Mouse (Mus musculus) heart, postnatal 0 days (tissue): ENCODE data around the gene Olfr767. TPM values are rescaled to one million over a fixed set of nuclear protein-coding genes. Genes with fewer than 3 reads are reported as not detected.
"Not testable (repeated sequence)": the region's sequence is repeated elsewhere in the genome, so short reads cannot be mapped to it uniquely, and the experiment has no call there.

Source experiments
- ATAC-seq: fragments of 200-750 bp; cut with Nextera tagmentation; 2 replicates; pipeline ENCODE4 v1.8.0; 2017; ENCODE audit warnings: low read depth, moderate number of reproducible peaks, moderate library complexity; ENCODE audit not compliant: insufficient read depth
- DNase-seq: peaks from one replicate; pipeline ENCODE4 v3.0.0-alpha.2; 2016; ENCODE audit warnings: low spot score
- H3K27ac ChIP-seq: fragments of 300-500 bp; sonication (generic); 2 replicates; pipeline ENCODE4 v1.5.1; 2014; ENCODE audit warnings: low read depth, mild to moderate bottlenecking
- H3K27me3 ChIP-seq: fragments of 300-500 bp; sonication (generic); 2 replicates; pipeline ENCODE4 v1.6.1; 2014; ENCODE audit warnings: low read length, mixed read lengths; ENCODE audit not compliant: control insufficient read depth, insufficient read depth
- H3K36me3 ChIP-seq: fragments of 300-500 bp; sonication (generic); replicated peaks from 2 replicates; pipeline ENCODE4 v1.6.1; 2014; ENCODE audit warnings: low read length, mixed read lengths; ENCODE audit not compliant: control insufficient read depth, insufficient read depth
- H3K4me1 ChIP-seq: fragments of 300-500 bp; sonication (generic); 2 replicates; pipeline ENCODE4 v1.6.1; 2014; ENCODE audit warnings: antibody characterized with exemption; ENCODE audit not compliant: control insufficient read depth, insufficient read depth
- H3K4me2 ChIP-seq: fragments of 300-500 bp; sonication (generic); 2 replicates; pipeline ENCODE4 v1.6.1; 2014; ENCODE audit warnings: low read depth, mild to moderate bottlenecking, low read length, moderate library complexity
- H3K4me3 ChIP-seq: fragments of 300-500 bp; sonication (generic); 2 replicates; pipeline ENCODE4 v1.5.1; 2014; ENCODE audit warnings: low read depth, low read length
- H3K9ac ChIP-seq: fragments of 300-500 bp; sonication (generic); replicated peaks from 2 replicates; pipeline ENCODE4 v1.6.1; 2014; ENCODE audit warnings: low read depth, low read length, mixed read lengths
- H3K9me3 ChIP-seq: fragments of 300-500 bp; sonication (generic); replicated peaks from 2 replicates; pipeline ENCODE4 v1.6.1; 2016; ENCODE audit warnings: low read length; ENCODE audit not compliant: control insufficient read depth
- CTCF ChIP-seq: IDR thresholded peaks from 2 replicates; pipeline ENCODE4 v1.5.1; 2016; ENCODE audit warnings: antibody characterized with exemption, control low read depth, low read depth
- EP300 ChIP-seq: IDR thresholded peaks from 2 replicates; pipeline ENCODE4 v1.6.1; 2016; ENCODE audit warnings: antibody characterized with exemption, low read depth
- WGBS: fragments of 180-500 bp; shearing (Covaris S2); extraction: QIAGEN DNeasy Blood & Tissue Kit; methylation state at CpG from one replicate; pipeline ENCODE4 v1.1.7; 2014; 5-methylcytosine and 5-hydroxymethylcytosine counted together
- polyA plus RNA-seq: library from polyadenylated mRNA; unstranded; fragments of >200 nt; fragmentation: Nextera tagmentation; extraction: Ambion mirVana; gene quantifications from 2 replicates; pipeline ENCODE4 v1.2.1, GENCODE M21; 2015
- total RNA-seq: library from RNA; depleted of rRNA; stranded (reverse); fragments of >200 nt; gene quantifications from 2 replicates; pipeline ENCODE4 v1.2.3, GENCODE M21; 2014; ENCODE audit warnings: low replicate concordance; rRNA removed

Gene Olfr767
- total RNA-seq (not detected in 2 replicates), polyA plus RNA-seq (not detected in 2 replicates)

DNA sequence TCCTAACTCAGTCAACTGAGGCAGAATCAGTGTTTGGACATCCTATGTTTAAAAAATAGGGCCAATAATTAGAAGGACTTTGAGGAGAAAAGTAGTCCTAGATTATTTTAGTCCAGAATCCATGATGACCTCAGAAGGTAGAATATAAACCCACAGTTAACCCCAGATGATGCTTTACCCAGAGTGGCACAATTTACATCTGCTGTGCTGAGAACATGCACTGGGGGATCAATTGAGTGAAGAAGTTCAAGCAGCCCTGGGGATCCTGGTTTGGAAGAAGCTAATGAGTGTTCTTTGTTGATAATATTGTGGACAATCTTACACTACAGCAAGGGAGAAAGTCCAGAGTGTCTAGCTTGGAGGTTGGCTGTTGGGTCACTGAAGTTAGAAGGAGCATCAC, at the start of gene Olfr767:
Olfr767 (minus strand) TSS at position 101 of the 400 bp plus-strand sequence.
- not testable (repeated sequence) for H3K27ac ChIP-seq, H3K4me2 ChIP-seq, ATAC-seq, H3K4me1 ChIP-seq, H3K9ac ChIP-seq, H3K27me3 ChIP-seq, H3K4me3 ChIP-seq, DNase-seq, H3K36me3 ChIP-seq, H3K9me3 ChIP-seq

DNA sequence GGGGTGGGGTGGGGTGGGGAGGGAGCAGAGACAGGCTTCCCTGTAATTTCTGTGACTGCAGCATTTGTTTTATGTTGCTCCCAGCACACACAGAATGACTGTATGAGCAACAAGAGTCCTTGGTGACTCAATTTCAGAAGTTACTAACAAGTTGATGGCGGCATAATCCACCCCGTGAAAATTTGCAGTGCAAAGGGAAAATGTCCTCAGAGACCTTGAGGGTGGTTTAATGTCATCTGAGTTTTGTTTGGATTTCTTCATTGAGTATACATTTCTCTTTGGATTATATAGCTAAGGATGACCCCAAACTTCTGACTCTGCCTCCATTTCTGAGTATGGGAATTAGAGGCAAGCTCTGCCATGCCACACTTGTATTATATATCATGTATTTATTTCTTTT, 35.1 kb upstream of the Olfr767 start, which contains the start of gene Olfr769:
Olfr769 (minus strand) TSS at position 101 of the 400 bp plus-strand sequence.
- Histone ChIP-seq H3K36me3 (no peaks in the 10 kb centered on the region), H3K4me2 (no peak within 1 kb of the TSS), H3K4me1 (no peaks in the 10 kb centered on the region), H3K27ac (no peak within 1 kb of the TSS), H3K4me3 (no peak within 1 kb of the TSS), H3K27me3 (no peaks in the 10 kb centered on the region), H3K9me3 (peaks cover 5% of the 10 kb centered on the region; the same call in 1 of the 2 replicates), H3K9ac (no peak within 1 kb of the TSS)
- DNase-seq (no peak), ATAC-seq (no peak)
- TF ChIP-seq EP300 (no peak), CTCF (no peak)
- WGBS: 70% methylated on average over 2 of the region's 2 CpGs

DNA sequence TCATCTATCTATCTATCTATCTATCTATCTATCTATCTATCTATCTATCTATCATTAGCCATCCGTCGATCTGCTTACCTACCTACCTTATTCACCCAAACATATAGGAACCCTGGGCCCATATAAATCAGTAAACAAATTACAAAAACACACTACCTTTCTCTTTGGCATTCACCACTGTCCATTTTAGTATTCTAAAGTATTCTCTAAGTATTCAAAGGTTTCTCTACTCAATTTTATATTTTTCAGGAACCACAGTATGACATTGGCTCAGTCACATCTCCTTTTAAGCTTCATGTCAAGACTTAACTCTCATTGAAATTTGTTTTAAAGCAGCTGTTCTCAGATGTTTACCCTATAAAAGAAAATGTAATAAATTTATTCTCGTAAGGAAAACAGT, 32.4 kb upstream of the Olfr767 start:
- no peak for ATAC-seq
- no peak for TF ChIP-seq CTCF
- TF ChIP-seq EP300: no peak
- Histone ChIP-seq H3K9ac (no peak overlapping the region), H3K27me3 (no peaks in the 10 kb centered on the region), H3K36me3 (no peaks in the 10 kb centered on the region), H3K4me3 (no peak overlapping the region), H3K27ac (no peak overlapping the region), H3K9me3 (no peaks in the 10 kb centered on the region), H3K4me2 (no peak overlapping the region), H3K4me1 (no peaks in the 10 kb centered on the region)
- 93% methylated on average over 3 of the region's 3 CpGs for WGBS
- DNase-seq: no peak

DNA sequence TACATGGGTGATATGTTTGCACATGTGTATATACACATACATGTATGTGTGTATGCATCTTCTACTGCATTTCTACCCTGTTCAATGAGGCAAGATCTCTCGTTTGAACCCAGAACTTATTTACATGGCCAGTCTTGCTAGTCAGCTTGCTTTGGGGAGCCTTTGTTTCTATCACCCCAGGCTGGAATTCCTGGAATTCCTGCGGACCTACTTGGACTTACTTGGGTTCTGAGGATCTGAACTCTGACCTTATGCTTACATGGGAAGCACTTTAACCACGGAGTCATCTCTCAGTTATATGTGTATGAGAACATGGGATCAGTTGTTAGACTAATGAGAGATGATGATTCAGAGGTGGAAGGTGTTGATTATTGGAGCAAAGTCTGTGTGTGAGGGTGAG, 18.5 kb upstream of the Olfr767 start:
- Histone ChIP-seq H3K9me3 (no peaks in the 10 kb centered on the region), H3K27ac (no peak overlapping the region), H3K4me2 (no peak overlapping the region), H3K36me3 (no peaks in the 10 kb centered on the region), H3K27me3 (no peaks in the 10 kb centered on the region), H3K4me3 (no peak overlapping the region), H3K4me1 (no peaks in the 10 kb centered on the region), H3K9ac (no peak overlapping the region)
- ATAC-seq (no peak), DNase-seq (no peak)
- no peak for TF ChIP-seq CTCF
- no peak for TF ChIP-seq EP300
- 33% methylated on average over 3 of the region's 3 CpGs for WGBS

DNA sequence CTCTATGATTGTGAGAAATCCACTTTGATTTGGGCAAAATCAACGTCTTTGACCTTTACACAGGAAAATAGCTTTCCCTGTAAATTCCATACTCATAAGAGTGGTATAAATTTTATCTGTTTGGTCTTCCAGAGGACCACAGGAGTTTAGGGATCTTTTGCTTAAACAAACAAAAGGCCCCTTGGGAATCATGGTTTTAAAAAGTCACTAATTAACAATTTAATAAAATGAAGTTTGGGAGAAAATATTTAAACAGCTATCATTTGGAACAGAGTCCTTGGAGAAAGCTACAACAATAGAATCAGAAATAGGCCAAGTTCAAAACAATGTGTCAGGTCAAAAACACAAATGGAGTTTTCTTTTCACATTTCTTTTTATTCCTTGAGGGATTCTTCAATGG, 16.6 kb upstream of the Olfr767 start, which contains the start of gene Olfr768:
Olfr768 (minus strand) TSS at position 101 of the 400 bp plus-strand sequence.
- WGBS: 65% methylated on average over 1 of the region's 1 CpGs

DNA sequence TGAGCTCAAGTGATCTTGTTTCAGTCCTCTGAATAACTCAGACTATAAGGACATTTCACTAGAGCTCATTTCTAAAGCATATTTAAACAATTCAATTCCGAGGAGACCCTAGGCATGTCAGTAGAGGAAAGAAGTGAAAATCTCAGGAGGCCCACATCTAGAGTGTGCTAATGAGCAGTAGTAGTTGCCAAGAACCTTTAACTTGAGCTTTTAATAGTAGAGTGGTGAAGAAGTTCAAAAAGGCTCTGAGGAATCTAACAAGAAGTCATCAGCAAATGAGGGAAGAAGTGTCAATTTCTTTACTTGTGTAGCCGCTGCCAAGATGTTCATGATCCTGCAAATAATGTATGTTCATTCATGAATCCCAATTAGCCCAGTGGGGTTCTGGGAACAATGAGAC, 13.8 kb downstream of the Olfr767 start, which contains the start of gene Olfr766-ps1:
Olfr766-ps1 (minus strand) TSS at position 101 of the 400 bp plus-strand sequence.
- no peak within 1 kb of the TSS for H3K4me3 ChIP-seq
- no peak for ATAC-seq
- no peaks in the 10 kb centered on the region for H3K36me3 ChIP-seq
- no peak within 1 kb of the TSS for H3K27ac ChIP-seq
- WGBS: 70% methylated on average over 2 of the region's 2 CpGs
- H3K9ac ChIP-seq: no peak within 1 kb of the TSS
- no peak for TF ChIP-seq EP300
- TF ChIP-seq CTCF: no peak
- H3K4me1 ChIP-seq: no peaks in the 10 kb centered on the region
- no peak within 1 kb of the TSS for H3K4me2 ChIP-seq
- DNase-seq: no peak
- no peaks in the 10 kb centered on the region for H3K27me3 ChIP-seq
- H3K9me3 ChIP-seq: no peaks in the 10 kb centered on the region

More for the DNA sequence above, 16.6 kb upstream of the Olfr767 start, which contains the start of gene Olfr768:
- no peak within 1 kb of the TSS for H3K4me2 ChIP-seq
- no peaks in the 10 kb centered on the region for H3K9me3 ChIP-seq
- ATAC-seq (no peak), DNase-seq (no peak)
- H3K4me3 ChIP-seq: no peak within 1 kb of the TSS
- H3K27me3 ChIP-seq: no peaks in the 10 kb centered on the region
- H3K9ac ChIP-seq: no peak within 1 kb of the TSS
- no peak within 1 kb of the TSS for H3K27ac ChIP-seq
- TF ChIP-seq EP300 (no peak), CTCF (no peak)
- no peaks in the 10 kb centered on the region for H3K4me1 ChIP-seq
- H3K36me3 ChIP-seq: no peaks in the 10 kb centered on the region

DNA sequence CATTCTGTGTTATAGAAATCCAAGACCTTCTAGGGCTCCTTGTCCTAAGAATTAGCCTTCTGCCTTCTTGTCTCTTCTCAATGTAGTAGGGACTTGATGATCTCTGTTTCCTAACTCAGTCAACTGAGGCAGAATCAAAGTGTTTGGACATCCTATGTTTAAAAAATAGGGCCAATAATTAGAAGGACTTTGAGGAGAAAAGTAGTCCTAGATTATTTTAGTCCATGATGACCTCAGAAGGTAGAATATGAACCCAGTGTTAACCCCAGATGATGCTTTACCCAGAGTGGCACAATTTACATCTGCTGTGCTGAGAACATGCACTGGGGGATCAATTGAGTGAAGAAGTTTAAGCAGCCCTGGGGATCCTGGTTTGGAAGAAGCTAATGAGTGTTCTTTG, 32.8 kb downstream of the Olfr767 start, which contains the start of gene Olfr765:
Olfr765 (minus strand) TSS at position 101 of the 400 bp plus-strand sequence.
- H3K9ac ChIP-seq, H3K9me3 ChIP-seq, DNase-seq, H3K27me3 ChIP-seq, H3K36me3 ChIP-seq, ATAC-seq, H3K27ac ChIP-seq, H3K4me3 ChIP-seq, H3K4me2 ChIP-seq, H3K4me1 ChIP-seq: not testable (repeated sequence)
